Mouse (Mus musculus) thymus, postnatal 36 days (tissue): Measurements from ENCODE around the gene Epm2aip1.
A peak's percentile ranks its signal among the peaks of the same experiment; 100 is the strongest.

Source experiments
- DNase-seq, 2 experiments: peaks; one replicate each; pipeline ENCODE4 v3.0.0; 2022; ENCODE audit warnings: mixed read lengths in 2 of 2

Gene Epm2aip1

DNA sequence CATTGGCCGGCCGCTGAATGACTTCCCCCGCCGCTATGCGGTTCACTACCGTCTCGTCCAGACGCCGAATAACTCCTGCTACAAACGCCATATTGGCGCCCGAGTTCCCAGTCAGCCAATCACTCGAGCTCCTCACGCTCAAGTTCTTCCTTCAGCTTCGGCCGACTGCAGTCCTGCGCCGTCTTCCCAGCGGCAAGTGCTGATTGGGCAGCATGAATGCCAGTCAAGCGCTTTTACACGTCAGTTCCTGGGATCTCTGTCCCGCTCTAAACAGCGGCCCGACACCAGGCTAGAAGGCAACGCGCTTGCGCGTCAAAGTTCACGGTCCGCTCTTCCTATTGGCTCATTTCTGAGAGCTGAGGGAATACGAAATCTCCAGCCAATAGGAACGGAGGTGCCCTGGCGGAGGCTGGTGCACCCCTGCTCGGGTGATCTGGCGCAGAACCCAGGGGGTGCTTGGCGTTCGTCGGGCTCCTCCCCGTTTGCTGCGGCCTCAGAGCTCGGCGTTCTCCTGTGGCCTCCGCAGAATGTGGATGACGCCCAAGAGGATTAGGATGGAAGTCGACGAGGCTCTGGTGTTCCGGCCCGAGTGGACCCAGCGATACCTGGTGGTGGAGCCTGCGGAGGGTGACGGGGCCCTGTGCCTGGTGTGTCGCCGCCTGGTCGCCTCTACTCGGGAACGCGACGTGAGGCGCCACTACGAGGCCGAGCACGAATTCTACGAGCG is at the start of gene Epm2aip1, which contains the start of gene Mlh1:
Epm2aip1 (plus strand) TSS at position 496 of the 727 bp plus-strand sequence.
Mlh1 (minus strand) TSS at position 358 of the 727 bp plus-strand sequence.
- DNase-seq, result peak; percentile 98 to 99

DNA sequence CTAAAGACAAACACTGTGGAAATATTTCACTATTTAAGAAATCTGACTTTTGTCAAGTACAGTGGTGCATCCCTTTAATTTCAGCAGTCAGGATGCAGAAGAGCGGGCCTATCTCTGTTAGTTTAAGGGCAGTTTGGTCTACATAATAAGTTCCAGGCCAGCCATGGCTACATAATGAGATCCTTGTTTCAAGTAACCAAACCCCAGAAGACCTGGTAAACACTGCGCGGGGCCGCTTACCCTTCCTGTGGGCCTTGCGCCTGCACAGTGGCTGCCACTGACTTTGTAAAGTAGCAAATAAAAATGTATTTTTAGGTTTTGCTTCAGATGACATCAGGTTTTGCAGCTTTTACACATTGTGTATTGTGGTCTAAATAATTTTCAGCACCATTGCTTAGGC is 48.3 kb upstream of the Epm2aip1 start:
- no peak for DNase-seq

GRCm38 (mm10) chr9:111228446-111228845 is 43.3 kb upstream of the Epm2aip1 start:
- no peak for DNase-seq

GRCm38 (mm10) chr9:111234701-111235100 is 37.0 kb upstream of the Epm2aip1 start:
- DNase-seq, result peak in 1 of 2 experiments; percentile 3

GRCm38 (mm10) chr9:111237726-111238125 is 34.0 kb upstream of the Epm2aip1 start:
- no peak for DNase-seq

- no peak for DNase-seq
Observed at GRCm38 (mm10) chr9:111239821-111240220, 31.9 kb upstream of the Epm2aip1 start.

DNA sequence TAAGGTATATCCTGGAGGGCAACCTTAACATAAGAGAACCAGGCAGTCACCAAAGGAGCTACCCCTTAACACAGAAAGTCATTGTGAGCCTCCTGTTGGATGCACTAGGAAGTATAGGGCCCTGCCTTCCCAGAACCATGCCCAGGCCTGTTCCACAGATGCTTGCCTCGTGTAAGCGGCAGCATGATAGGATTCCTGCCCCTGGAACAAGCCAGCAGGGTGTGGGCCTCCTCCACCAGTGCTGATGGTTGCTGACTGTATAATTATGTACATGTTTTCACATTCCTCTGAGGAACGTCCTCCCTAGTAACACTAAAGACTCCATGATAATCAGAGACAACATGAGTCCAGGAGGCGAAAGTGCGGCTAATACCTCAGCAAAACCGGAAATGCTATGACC is 28.3 kb upstream of the Epm2aip1 start:
- DNase-seq, result no peak

DNA sequence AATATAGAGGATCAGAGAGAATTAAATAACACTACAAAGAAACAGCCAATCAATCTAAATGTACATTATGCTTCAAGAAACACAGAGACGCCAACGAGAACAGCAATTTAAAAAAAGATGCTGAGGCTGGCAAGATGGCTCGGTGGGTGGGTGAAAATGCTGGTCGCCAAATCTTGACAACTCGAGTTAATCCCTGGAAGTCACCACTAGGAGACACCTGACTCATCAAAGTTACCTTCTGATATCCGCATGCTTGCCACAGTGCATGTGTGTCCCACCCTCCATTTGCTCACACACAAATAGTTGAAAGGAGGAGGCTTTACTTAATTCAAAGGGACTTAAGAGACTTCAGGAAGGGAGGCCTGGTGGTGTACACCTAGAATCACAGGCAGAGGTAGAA is 26.2 kb upstream of the Epm2aip1 start:
- no peak for DNase-seq

DNA sequence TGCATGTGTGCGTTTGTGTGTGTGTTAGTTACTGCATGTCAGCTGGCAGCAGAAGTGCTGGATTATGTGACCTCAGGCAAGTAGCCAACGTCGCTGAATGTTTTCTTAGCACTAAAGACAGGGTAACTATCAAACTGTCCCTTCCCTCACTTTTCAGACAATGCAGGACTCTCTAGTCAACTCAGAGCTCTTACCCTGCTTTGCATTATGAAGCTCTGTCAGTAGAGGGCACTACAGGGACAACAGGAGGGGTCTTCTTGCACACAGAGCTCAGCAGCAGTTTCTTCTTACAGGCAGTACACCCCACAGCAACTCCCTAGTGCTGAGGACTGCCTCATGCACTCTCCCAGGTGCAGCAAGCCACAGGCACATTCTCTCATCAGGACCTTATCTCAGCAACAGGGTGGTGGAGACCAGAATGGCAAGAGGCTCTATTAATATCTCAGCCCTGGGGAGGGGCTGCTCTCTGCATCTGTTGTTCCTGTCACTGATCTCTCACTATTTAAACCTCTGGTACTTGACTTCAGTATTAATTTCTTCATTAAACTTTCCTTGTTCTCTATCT is 24.0 kb upstream of the Epm2aip1 start:
- DNase-seq, result peak in 1 of 2 experiments; percentile 12

DNA sequence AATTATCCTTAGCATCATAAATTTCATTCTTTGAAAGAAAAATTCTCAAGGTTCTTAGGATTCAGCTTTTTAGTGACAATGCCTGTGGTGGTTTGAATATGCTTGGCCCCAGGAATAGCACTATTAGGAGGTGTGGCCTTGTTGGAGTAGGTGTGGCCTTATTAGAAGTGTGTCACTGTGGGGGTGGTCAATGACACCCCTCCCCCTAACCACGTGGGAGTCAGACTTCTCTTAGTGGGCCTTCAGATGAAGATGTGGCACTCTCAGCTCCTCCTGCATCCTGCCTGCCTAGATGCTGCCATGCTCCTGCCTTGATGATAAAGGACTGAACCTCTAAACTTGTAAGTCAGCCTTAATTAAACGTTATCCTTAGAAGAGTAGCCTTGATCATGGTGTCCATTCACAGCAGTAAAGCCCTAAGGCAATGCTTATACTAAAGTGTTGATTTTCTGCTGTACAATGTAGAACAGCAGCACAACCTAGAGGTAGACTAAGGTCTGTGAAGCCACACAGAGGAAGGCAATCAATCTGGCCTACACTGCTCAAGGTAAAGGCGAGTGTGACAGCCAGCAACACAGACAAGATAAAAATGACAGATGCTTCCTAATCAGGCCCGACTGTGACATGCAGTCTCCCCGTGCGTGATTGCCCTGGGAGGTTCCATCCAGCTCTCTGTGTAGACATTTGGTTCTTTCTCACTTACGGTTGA is 19.4 kb upstream of the Epm2aip1 start:
- DNase-seq, result no peak

DNA sequence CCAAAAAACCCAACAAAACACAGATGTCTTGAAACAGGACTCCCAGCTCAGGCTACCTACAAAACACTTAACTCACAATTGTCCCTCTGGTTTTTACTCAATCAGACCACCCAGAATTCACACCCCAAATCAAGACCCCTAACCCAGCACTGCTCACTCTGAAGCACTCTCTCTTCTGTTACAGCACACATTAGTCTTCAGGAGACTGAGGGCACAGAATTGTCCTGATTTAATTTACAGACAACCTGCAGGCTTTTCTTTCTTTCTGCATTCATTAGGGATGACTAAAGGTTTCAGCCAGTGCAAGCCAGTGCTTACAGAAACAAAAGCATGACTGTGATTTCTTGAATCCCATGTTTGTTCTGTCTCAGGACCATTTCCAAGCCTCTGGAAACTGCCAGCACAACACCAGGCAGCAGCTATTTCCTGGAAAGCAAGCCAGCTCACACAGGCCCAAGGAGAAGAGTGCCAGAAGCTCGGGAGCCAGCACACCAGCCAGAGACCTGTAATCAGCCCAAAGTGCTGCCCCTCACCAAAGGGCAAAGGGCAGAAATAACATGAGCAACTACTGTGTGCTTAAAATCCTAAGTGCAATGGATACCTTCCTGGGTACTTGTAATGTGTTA is 11.3 kb upstream of the Epm2aip1 start:
- no peak for DNase-seq

GRCm38 (mm10) chr9:111261356-111261755 is 10.4 kb upstream of the Epm2aip1 start:
- DNase-seq, result no peak

- DNase-seq, result no peak
Observed at GRCm38 (mm10) chr9:111267998-111268397, 3.7 kb upstream of the Epm2aip1 start.

DNA sequence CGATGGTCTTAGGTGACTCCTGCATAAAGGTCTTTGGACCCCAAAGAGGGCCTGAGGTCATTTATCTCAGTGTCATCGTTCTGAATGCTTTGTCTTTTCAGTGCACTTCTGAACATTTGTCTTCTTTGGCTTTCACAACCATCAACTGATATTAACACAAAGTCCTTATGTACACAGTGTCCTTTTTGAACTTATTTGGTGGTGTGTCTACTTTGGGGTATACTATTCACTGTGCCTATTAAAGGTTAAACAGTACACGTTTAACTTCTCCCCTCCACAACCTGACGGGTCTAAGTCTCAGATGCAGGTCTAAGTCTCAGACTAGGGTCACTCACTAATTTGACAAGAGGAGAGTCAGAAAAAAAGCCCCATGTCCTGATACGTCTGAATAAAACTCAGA is 1.1 kb upstream of the Epm2aip1 start:
- no peak for DNase-seq

DNA sequence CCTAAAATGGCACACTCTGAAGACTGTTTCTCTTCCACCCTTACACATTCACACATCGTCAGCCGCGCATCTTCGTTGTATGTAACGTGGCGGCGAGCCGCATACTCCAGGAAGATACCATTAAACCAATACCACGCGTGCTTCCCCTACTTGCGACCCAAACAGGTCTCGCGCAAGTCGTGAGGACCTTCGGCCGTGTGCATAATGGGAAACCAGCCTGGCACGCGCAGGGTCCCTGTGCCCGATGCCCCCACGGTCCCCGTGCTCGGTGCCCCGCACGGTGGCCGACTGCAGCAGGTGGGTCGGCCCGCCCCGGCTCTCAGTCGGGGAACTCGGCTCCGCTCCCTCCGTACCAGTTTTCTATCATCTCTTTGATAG is 684 bp upstream of the Epm2aip1 start:
- no peak for DNase-seq

DNA sequence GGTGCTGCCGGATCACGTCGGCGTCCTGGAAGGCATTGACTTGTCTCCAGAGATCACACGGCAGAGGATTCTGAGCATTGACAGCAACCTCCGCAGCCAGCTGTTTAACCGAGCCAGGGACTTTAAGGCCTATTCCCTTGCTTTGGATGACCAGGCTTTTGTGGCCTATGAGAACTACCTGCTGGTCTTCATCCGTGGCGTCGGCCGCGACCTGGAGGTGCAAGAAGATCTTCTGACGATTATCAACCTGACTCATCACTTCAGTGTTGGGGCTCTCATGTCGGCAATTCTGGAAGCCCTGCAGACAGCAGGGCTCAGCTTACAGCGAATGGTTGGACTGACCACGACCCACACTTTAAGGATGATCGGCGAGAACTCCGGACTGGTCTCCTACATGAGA is 627 bp downstream of the Epm2aip1 start:
- no peak for DNase-seq

DNA sequence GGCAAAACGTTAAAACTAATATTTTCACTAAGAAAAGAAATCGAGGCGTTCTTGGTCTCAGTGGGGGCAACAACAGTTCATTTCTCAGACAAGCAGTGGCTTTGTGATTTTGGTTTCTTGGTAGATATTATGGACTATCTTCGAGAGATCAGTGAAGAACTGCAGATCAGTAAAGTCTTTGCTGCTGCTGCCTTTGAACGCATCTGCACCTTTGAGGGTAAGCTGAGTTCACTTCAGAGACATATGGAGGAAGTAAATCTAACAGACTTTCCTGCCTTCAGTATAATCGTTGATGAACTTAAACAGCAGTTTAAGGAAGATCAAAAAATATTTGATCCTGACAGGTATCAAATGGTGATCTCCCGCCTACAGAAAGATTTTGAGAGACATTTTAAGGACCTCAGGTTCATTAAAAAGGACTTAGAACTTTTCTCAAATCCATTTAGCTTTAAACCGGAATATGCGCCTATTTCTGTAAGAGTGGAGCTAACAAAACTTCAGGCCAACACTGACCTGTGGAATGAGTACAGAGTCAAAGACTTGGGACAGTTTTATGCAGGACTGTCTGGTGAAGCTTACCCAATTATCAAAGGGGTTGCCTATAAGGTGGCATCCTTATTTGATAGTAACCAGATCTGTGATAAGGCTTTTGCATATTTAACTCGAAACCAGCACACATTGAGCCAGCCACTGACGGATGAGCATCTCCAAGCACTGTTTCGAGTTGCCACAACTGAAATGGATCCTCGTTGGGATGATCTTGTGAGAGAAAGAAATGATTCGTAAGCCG is 1.5 kb downstream of the Epm2aip1 start:
- DNase-seq, result peak; percentile 19 to 27

- DNase-seq, result no peak
Observed at GRCm38 (mm10) chr9:111273958-111274357, 2.2 kb downstream of the Epm2aip1 start.

DNA sequence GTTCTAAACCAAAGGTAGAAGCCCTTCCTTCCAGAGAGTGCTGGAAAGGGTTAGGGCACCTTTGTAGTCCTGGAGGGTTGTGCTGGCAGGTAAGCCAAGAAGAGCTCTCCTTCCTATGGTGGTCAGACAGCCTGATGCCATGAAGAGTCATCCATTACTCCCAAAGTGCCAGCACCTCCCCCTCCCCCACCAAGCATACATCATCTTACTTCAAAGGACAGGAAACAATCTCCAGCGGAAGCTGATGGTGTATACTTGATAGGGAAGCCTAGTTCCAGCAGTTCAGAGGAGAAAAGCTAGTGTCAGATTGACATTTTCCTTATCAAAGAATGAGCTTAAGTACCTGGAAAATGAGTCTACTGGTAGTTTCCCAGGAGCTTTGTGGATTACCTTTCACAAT is 3.4 kb downstream of the Epm2aip1 start:
- DNase-seq, result peak; percentile 17 to 20

GRCm38 (mm10) chr9:111285061-111285460 is 13.3 kb downstream of the Epm2aip1 start:
- DNase-seq, result no peak

GRCm38 (mm10) chr9:111285676-111286075 is 13.9 kb downstream of the Epm2aip1 start:
- DNase-seq, result no peak

DNA sequence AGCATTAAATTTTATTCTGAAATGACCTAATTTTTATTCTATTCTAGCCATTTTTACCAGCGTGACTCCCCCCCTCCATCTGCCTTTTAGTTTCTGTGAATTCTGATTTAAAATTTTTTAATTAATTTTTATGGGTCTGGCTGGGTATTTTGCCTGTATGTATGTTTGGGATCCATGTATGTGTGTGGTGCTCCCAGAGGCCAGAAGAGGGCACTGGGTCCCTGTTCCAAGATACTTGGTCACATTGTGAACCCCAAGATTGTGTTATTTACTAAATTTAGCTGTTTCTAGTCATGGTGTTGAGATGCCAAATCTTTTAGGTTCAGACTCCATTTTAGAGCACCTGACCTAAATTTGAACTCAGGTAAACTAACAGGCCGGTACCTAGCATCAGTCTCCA is 14.7 kb downstream of the Epm2aip1 start:
- no peak for DNase-seq

- DNase-seq, result no peak
Observed at GRCm38 (mm10) chr9:111287956-111288355, 16.2 kb downstream of the Epm2aip1 start.
